Mouse (Mus musculus) forebrain, embryonic 16.5 days (tissue): Measurements from ENCODE around the gene Cldn7. TPM values are rescaled to one million over a fixed set of nuclear protein-coding genes. Genes with fewer than 3 reads are reported as not detected.

Experiments
- ATAC-seq: fragments of 200-750 bp; cut with Nextera tagmentation; 2 replicates; pipeline ENCODE4 v1.8.0; 2017; ENCODE audit warnings: mild to moderate bottlenecking, moderate library complexity
- H3K27ac ChIP-seq: fragments of 300-500 bp; sonication (generic); 2 replicates; pipeline ENCODE4 v1.5.1; 2014; ENCODE audit warnings: low read length, control low read depth
- H3K27me3 ChIP-seq: fragments of 300-500 bp; sonication (generic); replicated peaks from 2 replicates; pipeline ENCODE4 v1.6.1; 2014; ENCODE audit warnings: low read length; ENCODE audit not compliant: control insufficient read depth, insufficient read depth
- H3K36me3 ChIP-seq: fragments of 300-500 bp; sonication (generic); 2 replicates; pipeline ENCODE4 v1.6.1; 2014; ENCODE audit not compliant: control insufficient read depth, insufficient read depth
- H3K4me1 ChIP-seq: fragments of 300-500 bp; sonication (generic); replicated peaks from 2 replicates; pipeline ENCODE4 v1.6.1; 2014; ENCODE audit warnings: low read length; ENCODE audit not compliant: control insufficient read depth, insufficient read depth
- H3K4me2 ChIP-seq: fragments of 300-500 bp; sonication (generic); 2 replicates; pipeline ENCODE4 v1.6.1; 2014; ENCODE audit warnings: mild to moderate bottlenecking, low read length, control low read depth
- H3K4me3 ChIP-seq: fragments of 300-500 bp; sonication (generic); replicated peaks from 2 replicates; pipeline ENCODE4 v1.5.1; 2014; ENCODE audit warnings: mild to moderate bottlenecking, low read length, control low read depth
- H3K9ac ChIP-seq: fragments of 300-500 bp; sonication (generic); replicated peaks from 2 replicates; pipeline ENCODE4 v1.6.1; 2014; ENCODE audit warnings: low read depth, low read length, control low read depth
- H3K9me3 ChIP-seq: fragments of 300-500 bp; sonication (generic); 2 replicates; pipeline ENCODE4 v1.6.1; 2016; ENCODE audit warnings: low read length; ENCODE audit not compliant: control insufficient read depth
- WGBS: fragments of 180-500 bp; shearing (Covaris S2); extraction: QIAGEN DNeasy Blood & Tissue Kit; methylation state at CpG from one replicate; pipeline ENCODE4 v1.1.7; 2014; 5-methylcytosine and 5-hydroxymethylcytosine counted together
- polyA plus RNA-seq: library from polyadenylated mRNA; unstranded; fragments of >200 nt; fragmentation: Nextera tagmentation; extraction: Ambion mirVana; gene quantifications from 2 replicates; pipeline ENCODE4 v1.2.1, GENCODE M21; 2015

Gene Cldn7
- polyA plus RNA-seq, 1 experiment from 2014 or later = not detected

DNA sequence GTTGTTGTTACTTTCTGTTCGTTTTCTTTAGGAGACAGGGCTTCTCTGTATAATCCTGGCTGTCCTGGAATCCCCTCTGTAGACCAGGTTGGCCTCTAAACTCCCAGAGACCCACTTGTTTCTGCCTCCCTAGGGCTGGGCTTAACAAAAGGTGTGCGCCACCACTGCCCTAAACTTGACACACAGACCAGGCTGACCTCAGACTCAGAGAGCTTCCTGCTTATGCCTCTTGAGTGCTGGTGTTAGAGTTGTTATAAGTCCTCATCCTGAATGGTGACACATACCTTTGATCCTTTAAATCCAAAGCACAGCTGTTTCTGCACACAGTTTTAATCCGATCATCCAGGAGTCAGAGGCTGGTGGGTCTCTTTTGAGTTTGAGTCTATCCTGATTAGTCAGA lies 28.4 kb downstream of the Cldn7 start:
- H3K4me1 ChIP-seq = peaks cover 26% of the 10 kb centered on the region
- H3K27ac ChIP-seq = no peak overlapping the region
- H3K4me2 ChIP-seq = peak overlapping the region; percentile 22; the same call in 1 of the 2 replicates
- no peak overlapping the region; the same call in 1 of the 2 replicates for H3K9ac ChIP-seq
- no peak overlapping the region for H3K4me3 ChIP-seq
- 88% methylated on average over 3 of the region's 3 CpGs for WGBS
- ATAC-seq = no peak
- no peaks in the 10 kb centered on the region for H3K27me3 ChIP-seq
- no peaks in the 10 kb centered on the region for H3K9me3 ChIP-seq
- H3K36me3 ChIP-seq = peaks cover 18% of the 10 kb centered on the region

DNA sequence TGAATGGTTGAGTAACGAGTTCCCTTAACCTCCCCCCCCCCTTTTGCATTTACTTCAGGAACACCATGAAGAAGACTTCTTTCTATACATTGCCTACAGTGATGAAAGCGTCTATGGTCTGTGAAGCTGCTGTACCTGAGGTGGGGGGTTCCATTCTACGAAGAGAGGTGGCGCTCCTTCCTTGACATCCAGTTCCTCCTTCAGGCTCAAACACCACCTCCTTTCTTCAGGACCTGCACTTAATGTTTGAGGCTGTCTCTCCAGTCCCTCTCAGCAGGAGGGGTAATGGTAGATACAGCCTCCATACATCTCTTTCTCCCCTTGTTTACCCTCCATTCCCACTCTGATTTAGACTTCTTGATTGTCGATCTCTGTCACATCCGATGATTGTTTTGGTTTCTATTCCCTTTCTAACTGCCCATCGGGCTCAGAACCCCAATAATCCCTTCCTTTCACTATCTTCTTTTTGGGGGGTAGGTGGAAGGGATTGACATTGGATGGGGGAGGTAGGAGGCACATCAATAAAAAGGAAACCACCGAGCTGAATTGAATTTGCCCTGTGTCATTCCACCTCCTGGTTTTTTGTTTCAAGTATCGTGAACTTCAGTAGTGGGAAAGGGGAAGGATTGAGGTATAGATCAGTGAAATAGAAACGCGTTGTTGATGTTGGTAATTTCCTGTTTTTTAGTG lies 30.0 kb downstream of the Cldn7 start:
- H3K27ac ChIP-seq = no peak overlapping the region
- H3K4me2 ChIP-seq = no peak overlapping the region
- H3K4me1 ChIP-seq = peaks cover 28% of the 10 kb centered on the region
- H3K36me3 ChIP-seq = peaks cover 22% of the 10 kb centered on the region
- no peak for ATAC-seq
- H3K4me3 ChIP-seq = no peak overlapping the region
- H3K27me3 ChIP-seq = no peaks in the 10 kb centered on the region
- H3K9me3 ChIP-seq = no peaks in the 10 kb centered on the region
- no peak overlapping the region for H3K9ac ChIP-seq
- WGBS = 86% methylated on average over 11 of the region's 11 CpGs

DNA sequence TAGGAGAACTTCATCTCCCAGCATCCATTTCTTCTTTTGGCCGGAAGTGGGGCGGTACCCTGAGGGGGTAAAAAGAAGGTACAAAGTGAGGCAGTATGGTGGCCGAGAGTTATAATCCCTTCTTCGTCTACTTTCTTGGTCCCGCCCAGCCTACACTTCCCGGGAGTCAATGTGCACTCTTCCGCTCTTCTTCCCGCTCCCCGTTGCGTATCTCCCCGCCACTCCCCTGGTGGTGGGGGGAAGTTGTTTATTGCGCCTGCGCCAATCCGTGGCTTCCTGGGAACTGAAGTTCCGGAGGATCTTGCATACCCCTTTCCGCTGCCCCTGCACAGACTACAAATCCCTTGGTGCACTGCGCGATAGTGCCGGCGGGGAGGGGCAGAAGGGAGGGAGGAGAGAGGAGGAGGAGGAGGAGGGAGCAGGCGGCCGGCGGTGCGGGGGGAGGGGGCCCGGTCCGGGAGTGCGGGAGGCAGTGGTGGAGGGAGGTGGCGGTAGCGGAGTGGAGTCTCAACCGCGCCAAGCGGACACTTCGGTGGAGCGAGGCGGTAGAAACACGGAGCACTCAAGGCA lies 30.9 kb downstream of the Cldn7 start, which contains the start of gene Phf23:
Gene Phf23 (plus strand): TSS at position 387 of the 570 bp plus-strand sequence.
- no peaks in the 10 kb centered on the region for H3K9me3 ChIP-seq
- peaks cover 30% of the 10 kb centered on the region for H3K4me1 ChIP-seq
- peak within 1 kb of the TSS; percentile 63 for H3K4me2 ChIP-seq
- peak within 1 kb of the TSS; percentile 71 for H3K4me3 ChIP-seq
- peak; percentile 89 for ATAC-seq
- peaks cover 19% of the 10 kb centered on the region for H3K36me3 ChIP-seq
- H3K9ac ChIP-seq = peak within 1 kb of the TSS; percentile 74
- H3K27me3 ChIP-seq = no peaks in the 10 kb centered on the region
- H3K27ac ChIP-seq = peak within 1 kb of the TSS; percentile 80
- 0% methylated on average over 34 of the region's 36 CpGs for WGBS

- ATAC-seq = no peak
- WGBS = under 1% methylated on average over 63 of the region's 66 CpGs
- peaks cover 31% of the 10 kb centered on the region for H3K4me1 ChIP-seq
Measured at GRCm38 (mm10) chr11:69996161-69997061, 31.8 kb downstream of the Cldn7 start.

GRCm38 (mm10) chr11:69997070-69997509 lies 32.5 kb downstream of the Cldn7 start:
- ATAC-seq = peak; percentile 7

More at GRCm38 (mm10) chr11:69996161-69997061, 31.8 kb downstream of the Cldn7 start:
- H3K4me2 ChIP-seq = peak overlapping the region; percentile 63
- H3K36me3 ChIP-seq = peaks cover 19% of the 10 kb centered on the region
- peak overlapping the region; percentile 80 for H3K27ac ChIP-seq
- H3K9me3 ChIP-seq = no peaks in the 10 kb centered on the region
- peak overlapping the region; percentile 74 for H3K9ac ChIP-seq
- peak overlapping the region; percentile 71 for H3K4me3 ChIP-seq
- no peaks in the 10 kb centered on the region for H3K27me3 ChIP-seq

GRCm38 (mm10) chr11:69998567-69999491 lies 34.2 kb downstream of the Cldn7 start:
- Histone ChIP-seq H3K27me3 (no peaks in the 10 kb centered on the region), H3K4me1 (peaks cover 44% of the 10 kb centered on the region), H3K36me3 (peaks cover 16% of the 10 kb centered on the region), H3K27ac (no peak overlapping the region), H3K4me3 (no peak overlapping the region), H3K4me2 (no peak overlapping the region), H3K9me3 (no peaks in the 10 kb centered on the region), H3K9ac (no peak overlapping the region)
- no peak for ATAC-seq
- 92% methylated on average over 27 of the region's 27 CpGs for WGBS

More at GRCm38 (mm10) chr11:69997070-69997509, 32.5 kb downstream of the Cldn7 start:
- peaks cover 19% of the 10 kb centered on the region for H3K36me3 ChIP-seq
- H3K4me3 ChIP-seq = peak overlapping the region; percentile 71
- H3K9ac ChIP-seq = peak overlapping the region; percentile 74
- under 1% methylated on average over 38 of the region's 44 CpGs for WGBS
- H3K9me3 ChIP-seq = no peaks in the 10 kb centered on the region
- H3K27me3 ChIP-seq = no peaks in the 10 kb centered on the region
- H3K4me2 ChIP-seq = peak overlapping the region; percentile 63
- peak overlapping the region; percentile 80 for H3K27ac ChIP-seq
- peaks cover 37% of the 10 kb centered on the region for H3K4me1 ChIP-seq

- H3K4me2 ChIP-seq = no peak overlapping the region
- 82% methylated on average over 8 of the region's 8 CpGs for WGBS
- H3K9me3 ChIP-seq = no peaks in the 10 kb centered on the region
- no peak overlapping the region; the same call in 1 of the 2 replicates for H3K27ac ChIP-seq
- peaks cover 42% of the 10 kb centered on the region for H3K4me1 ChIP-seq
- ATAC-seq = no peak
- H3K9ac ChIP-seq = no peak overlapping the region
- H3K4me3 ChIP-seq = no peak overlapping the region
- no peaks in the 10 kb centered on the region for H3K27me3 ChIP-seq
- H3K36me3 ChIP-seq = peaks cover 11% of the 10 kb centered on the region
Measured at GRCm38 (mm10) chr11:69999666-70000065, 35.1 kb downstream of the Cldn7 start.

DNA sequence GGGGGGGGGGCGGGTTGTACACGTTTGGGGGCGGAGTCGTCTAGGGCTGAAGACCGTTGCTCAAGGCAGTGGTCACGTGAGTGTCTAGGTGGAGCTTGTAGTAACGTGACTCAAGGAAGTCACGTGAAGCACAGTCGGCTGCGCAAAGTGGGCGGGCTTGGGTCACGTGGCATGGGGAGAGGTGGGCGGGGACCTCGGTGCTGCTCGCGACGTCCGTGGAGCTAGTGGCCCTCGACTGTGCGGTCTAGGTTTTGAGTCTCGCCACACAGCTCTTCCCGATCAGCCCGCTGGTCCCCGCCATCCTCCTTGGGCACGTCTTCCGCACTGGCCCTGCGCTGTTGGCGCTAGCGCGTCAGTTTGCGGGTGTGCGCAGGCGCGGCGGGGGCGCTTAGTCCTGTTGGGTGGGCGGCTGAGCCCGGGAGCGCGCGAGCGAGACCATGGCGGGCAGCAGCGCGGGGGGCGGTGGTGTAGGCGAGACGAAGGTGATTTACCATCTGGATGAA lies 35.9 kb downstream of the Cldn7 start, which contains the start of gene Dvl2:
Gene Dvl2 (plus strand): TSS at position 200 of the 503 bp plus-strand sequence.
- ATAC-seq = peak; percentile 69
- WGBS = under 1% methylated on average over 48 of the region's 48 CpGs
- peak within 1 kb of the TSS; percentile 82 for H3K4me3 ChIP-seq
- peaks cover 11% of the 10 kb centered on the region; the same call in 1 of the 2 replicates for H3K36me3 ChIP-seq
- H3K4me2 ChIP-seq = peak within 1 kb of the TSS; percentile 95
- H3K4me1 ChIP-seq = peaks cover 42% of the 10 kb centered on the region
- peak within 1 kb of the TSS; percentile 97 for H3K27ac ChIP-seq
- peak within 1 kb of the TSS; percentile 83 for H3K9ac ChIP-seq
- no peaks in the 10 kb centered on the region for H3K9me3 ChIP-seq
- H3K27me3 ChIP-seq = no peaks in the 10 kb centered on the region
